Comparison of ENCODE assay signal across 9 mouse cellular contexts in genomic region chr14:16574925-16575721, GRCm38 (mm10).
A peak's percentile ranks its signal among the peaks of the same experiment; 100 is the strongest.
DNase-seq lines count a peak whose midpoint lies in the region; ATAC-seq and TF ChIP-seq lines count a peak whose summit lies in the region.
"Had no signal": no experiment of that assay in that cellular context is flagged by ENCODE, and none has a peak within 500 bp of the region (broad histone marks: within the 10 kb centered on the region; RNA-seq: fewer than 3 reads in every experiment).

No protein-coding gene starts in this region.

- DNase-seq in ES-E14 (ENCODE audit: low read depth, low spot score): peak; percentile 82
- peak; percentile 74 to 77 for DNase-seq in cerebellum, adult 2 months
- peak; percentile 94 for DNase-seq in heart, postnatal 0 days (ENCODE audit: low spot score)
- peak; percentile 88 to 94 for DNase-seq in kidney, postnatal 25 days
- peak; percentile 9 for DNase-seq in liver, embryonic 13.5 days
- peak; percentile 94 for DNase-seq in neural tube, embryonic 10.5 days (ENCODE audit: extremely low spot score, low spot score)
- peak; percentile 72 to 75 for DNase-seq in urinary bladder, adult 18-20 months (ENCODE audit: low spot score in 2 of 2)

- peak overlapping the region; percentile 59 for H3K9ac ChIP-seq in ES-E14 (ENCODE audit: insufficient read depth, low read depth, low read length, poor library complexity, severe bottlenecking)
- peak overlapping the region; percentile 71 for H3K9ac ChIP-seq in forebrain, embryonic 16.5 days (replicated peaks; ENCODE audit: low read depth, low read length)
- peak overlapping the region; percentile 91 for H3K9ac ChIP-seq in heart, postnatal 0 days (replicated peaks; ENCODE audit: low read depth, low read length)
- peak overlapping the region; percentile 49 for H3K9ac ChIP-seq in liver, embryonic 13.5 days

- peak; percentile 90 for ATAC-seq in forebrain, embryonic 16.5 days
- peak; percentile 93 for ATAC-seq in heart, postnatal 0 days (ENCODE audit: insufficient read depth, low read depth)
- peak; percentile 67 for ATAC-seq in liver, embryonic 13.5 days (ENCODE audit: low read depth)

- TF ChIP-seq POLR2A in cerebellum, adult 2 months (IDR thresholded peaks at IDR 0.05; ENCODE audit: borderline replicate concordance, insufficient read depth, low read length): 0 out of 2 replicates have a peak, but pooled peaks have one; percentile 27

- peak; percentile 22; the same call in 1 of the 2 replicates for TF ChIP-seq EP300 in heart, postnatal 0 days (IDR thresholded peaks at IDR 0.05; ENCODE audit: low read depth)

- peak overlapping the region; percentile 51 to 66 for H3K4me3 ChIP-seq in ES-E14 (ENCODE audit: insufficient read depth in 1 of 2, low read depth in 1 of 2, low read length in 2 of 2, poor library complexity in 1 of 2, severe bottlenecking in 1 of 2)
- H3K4me3 ChIP-seq in cerebellum, adult 2 months (replicated peaks; ENCODE audit: insufficient read depth, low read depth, low read length): peak overlapping the region; percentile 66
- peak overlapping the region; percentile 67 for H3K4me3 ChIP-seq in forebrain, embryonic 16.5 days (replicated peaks; ENCODE audit: low read length)
- H3K4me3 ChIP-seq in heart, postnatal 0 days (ENCODE audit: low read depth, low read length): peak overlapping the region; percentile 85
- peak overlapping the region; percentile 55 for H3K4me3 ChIP-seq in liver, embryonic 13.5 days (replicated peaks)

- H3K27ac ChIP-seq in ES-E14 (ENCODE audit: insufficient read depth, low read depth, low read length, poor library complexity, severe bottlenecking): no peak overlapping the region
- H3K27ac ChIP-seq in cerebellum, adult 2 months (ENCODE audit: insufficient read depth, low read length): no peak overlapping the region; the same call in 1 of the 2 replicates
- peak overlapping the region; percentile 79 for H3K27ac ChIP-seq in forebrain, embryonic 16.5 days (ENCODE audit: low read length)
- H3K27ac ChIP-seq in heart, postnatal 0 days (ENCODE audit: low read depth): peak overlapping the region; percentile 95
- H3K27ac ChIP-seq in liver, embryonic 13.5 days: peak overlapping the region; percentile 47

- in situ Hi-C loops in ES-E14 (cut with MboI; ENCODE audit: low sequenced_read_pairs in 2 of 2, unreplicated experiment in 2 of 2): loop anchor here in 1 of 2 experiments (25.0 kb wide), 1 partner anchor 113 kb away; no protein-coding TSS in a partner anchor

- WGBS in cerebellum, adult 2 months: 1% methylated on average over 52 of the region's 52 CpGs
- under 1% methylated on average over 52 of the region's 52 CpGs for WGBS in forebrain, embryonic 16.5 days
- WGBS in heart, postnatal 0 days: under 1% methylated on average over 52 of the region's 52 CpGs
- under 1% methylated on average over 52 of the region's 52 CpGs for WGBS in liver, embryonic 13.5 days (ENCODE audit: insufficient replicate concordance)

- no peaks in the 10 kb centered on the region for H3K9me3 ChIP-seq in ES-E14 (ENCODE audit: control insufficient read depth, insufficient read depth, low read depth, low read length)
- H3K9me3 ChIP-seq in forebrain, embryonic 16.5 days (ENCODE audit: control insufficient read depth, low read length): no peaks in the 10 kb centered on the region
- no peaks in the 10 kb centered on the region for H3K9me3 ChIP-seq in heart, postnatal 0 days (replicated peaks; ENCODE audit: control insufficient read depth, low read length)
- no peaks in the 10 kb centered on the region for H3K9me3 ChIP-seq in liver, embryonic 13.5 days (replicated peaks)
- H3K9me3 ChIP-seq: G1E had no signal

- H3K27me3 ChIP-seq in cerebellum, adult 2 months (ENCODE audit: control insufficient read depth, insufficient read depth, low read length): no peaks in the 10 kb centered on the region
- peaks cover 23% of the 10 kb centered on the region for H3K27me3 ChIP-seq in forebrain, embryonic 16.5 days (replicated peaks; ENCODE audit: control insufficient read depth, insufficient read depth, low read length)
- no peaks in the 10 kb centered on the region for H3K27me3 ChIP-seq in heart, postnatal 0 days (ENCODE audit: control insufficient read depth, insufficient read depth, low read length)
- peaks cover 46% of the 10 kb centered on the region for H3K27me3 ChIP-seq in liver, embryonic 13.5 days

- H3K4me2 ChIP-seq in forebrain, embryonic 16.5 days (ENCODE audit: low read length): peak overlapping the region; percentile 99
- peak overlapping the region; percentile 81 for H3K4me2 ChIP-seq in heart, postnatal 0 days (ENCODE audit: low read depth, low read length)
- H3K4me2 ChIP-seq in liver, embryonic 13.5 days: peak overlapping the region; percentile 61

- no peaks in the 10 kb centered on the region for H3K36me3 ChIP-seq in ES-E14 (ENCODE audit: control insufficient read depth, insufficient read depth, low read length, poor library complexity, severe bottlenecking)
- no peaks in the 10 kb centered on the region for H3K36me3 ChIP-seq in forebrain, embryonic 16.5 days (ENCODE audit: control insufficient read depth, insufficient read depth)
- no peaks in the 10 kb centered on the region for H3K36me3 ChIP-seq in heart, postnatal 0 days (replicated peaks; ENCODE audit: control insufficient read depth, insufficient read depth, low read length)
- no peaks in the 10 kb centered on the region for H3K36me3 ChIP-seq in liver, embryonic 13.5 days
- H3K36me3 ChIP-seq: G1E had no signal

- TF ChIP-seq CTCF in cerebellum, adult 2 months (IDR thresholded peaks at IDR 0.05; ENCODE audit: borderline replicate concordance, insufficient read depth, low read depth, low read length): no peak
- TF ChIP-seq CTCF in heart, postnatal 0 days (IDR thresholded peaks at IDR 0.05; ENCODE audit: low read depth): peak; percentile 43

- no peaks in the 10 kb centered on the region for H3K4me1 ChIP-seq in ES-E14 (ENCODE audit: control insufficient read depth in 2 of 2, insufficient read depth in 2 of 2, low read length in 2 of 2, poor library complexity in 1 of 2)
- no peaks in the 10 kb centered on the region for H3K4me1 ChIP-seq in cerebellum, adult 2 months (ENCODE audit: control insufficient read depth, insufficient read depth, low read length)
- peaks cover 9% of the 10 kb centered on the region; the same call in 1 of the 2 replicates for H3K4me1 ChIP-seq in forebrain, embryonic 16.5 days (replicated peaks; ENCODE audit: control insufficient read depth, insufficient read depth, low read length)
- peaks cover 13% of the 10 kb centered on the region for H3K4me1 ChIP-seq in heart, postnatal 0 days (ENCODE audit: control insufficient read depth, insufficient read depth)
- H3K4me1 ChIP-seq in liver, embryonic 13.5 days (replicated peaks): no peaks in the 10 kb centered on the region

TF ChIP-seq in ES-E14, 5 proteins besides CTCF, POLR2A, EP300 and RAD21:
- TF ChIP-seq CHD2 (IDR thresholded peaks at IDR 0.05; ENCODE audit: low read depth, low read length) (no peak), ZC3H11A (IDR thresholded peaks at IDR 0.05; ENCODE audit: borderline replicate concordance, low read depth, low read length) (no peak), MAFK (IDR thresholded peaks at IDR 0.05; ENCODE audit: insufficient read depth, low read depth, low read length) (no peak), HCFC1 (IDR thresholded peaks at IDR 0.05; ENCODE audit: borderline replicate concordance, insufficient read depth, low read length) (no peak), ZNF384 (IDR thresholded peaks at IDR 0.05; ENCODE audit: low read depth, low read length) (no peak)

Comparison
In these comparisons a context has a peak if more than half of its experiments do, and no peak if none do; other contexts are left out.
1. DNase-seq: peak in every context shown above with its lines; median percentile 94 in heart, postnatal 0 days; 94 in neural tube, embryonic 10.5 days; 91 in kidney, postnatal 25 days; 82 in ES-E14; 76 in cerebellum, adult 2 months; 74 in urinary bladder, adult 18-20 months; 9 in liver, embryonic 13.5 days.
2. H3K27ac ChIP-seq: peak in forebrain, embryonic 16.5 days (single experiment), heart, postnatal 0 days (single experiment) and liver, embryonic 13.5 days (single experiment); none in ES-E14 (single experiment) and cerebellum, adult 2 months (single experiment).
3. Peak in every context shown above with its lines, with median percentiles within 50 percentile points of each other: H3K4me3 ChIP-seq, H3K9ac ChIP-seq, ATAC-seq and H3K4me2 ChIP-seq.